Mouse (Mus musculus) C2C12 (cell line): ENCODE results near the gene Gm5788. TPM values are rescaled to one million over a fixed set of nuclear protein-coding genes. Genes with fewer than 3 reads are reported as not detected.
"Not testable (repeated sequence)": the region's sequence is repeated elsewhere in the genome, so short reads cannot be mapped to it uniquely, and the experiment has no call there.

Source experiments
- H3K27me3 ChIP-seq: one replicate; pipeline ENCODE4 v1.6.1; 2011; ENCODE audit not compliant: control insufficient read depth, insufficient read depth, insufficient read length
- H3K36me3 ChIP-seq: one replicate; pipeline ENCODE4 v1.6.1; 2011; ENCODE audit not compliant: control insufficient read depth, insufficient read depth
- H3K4me3 ChIP-seq: one replicate; pipeline ENCODE4 v1.5.1; 2011; ENCODE audit warnings: mild to moderate bottlenecking, control low read depth; ENCODE audit not compliant: poor library complexity, insufficient read depth, severe bottlenecking
- H3K79me2 ChIP-seq: one replicate; pipeline ENCODE4 v1.6.1; 2011; ENCODE audit not compliant: control insufficient read depth, insufficient read depth
- H3K79me3 ChIP-seq: one replicate; pipeline ENCODE4 v1.6.1; 2011; ENCODE audit warnings: low read depth, control low read depth
- H3ac ChIP-seq: one replicate; pipeline ENCODE3; 2011; ENCODE audit warnings: low read depth; ENCODE audit not compliant: control insufficient read depth, insufficient read length
- CEBPB ChIP-seq: IDR thresholded peaks from one replicate; pipeline ENCODE4 v1.6.1; 2011; ENCODE audit warnings: low read depth, mild to moderate bottlenecking, control low read depth, moderate library complexity
- CTCF ChIP-seq: IDR thresholded peaks from one replicate; pipeline ENCODE4 v1.5.1; 2011; ENCODE audit not compliant: control insufficient read depth, insufficient read depth, insufficient read length
- FOSL1 ChIP-seq: IDR thresholded peaks from one replicate; pipeline ENCODE4 v1.8.0; 2011; ENCODE audit warnings: mild to moderate bottlenecking, low read length; ENCODE audit not compliant: poor library complexity, insufficient read depth, severe bottlenecking
- MAX ChIP-seq: IDR thresholded peaks from one replicate; pipeline ENCODE4 v1.6.1; 2011; ENCODE audit warnings: mild to moderate bottlenecking, control low read depth
- MYOD1 ChIP-seq: IDR thresholded peaks from one replicate; pipeline ENCODE4 v1.6.1; 2011; ENCODE audit warnings: low read depth; ENCODE audit not compliant: control insufficient read depth, insufficient read length
- MYOG ChIP-seq: IDR thresholded peaks from one replicate; pipeline ENCODE4 v1.6.1; 2011; ENCODE audit not compliant: control insufficient read depth, insufficient read length; ENCODE audit errors: extremely low read depth
- USF1 ChIP-seq: IDR thresholded peaks from one replicate; pipeline ENCODE4 v1.6.1; 2011; ENCODE audit warnings: low read depth, mild to moderate bottlenecking, control low read depth, moderate library complexity
- long read RNA-seq, 2 experiments: library from polyadenylated mRNA; unstranded; transcript quantifications; one replicate each; pipeline ENCODE4 v2.0.0; 2019 to 2020
- polyA plus RNA-seq: library from polyadenylated mRNA; unstranded; fragments of >200 nt; fragmentation: generic; extraction: Trizol; gene quantifications from one replicate; pipeline ENCODE4 v1.2.1, GENCODE M21; 2012; ENCODE audit warnings: missing spikeins

Gene Gm5788
- not detected for polyA plus RNA-seq
- long read RNA-seq, experiment 1: 0 reads
- long read RNA-seq, experiment 2: 0 reads

- H3K4me3 ChIP-seq, H3K79me2 ChIP-seq, H3K79me3 ChIP-seq, H3K36me3 ChIP-seq, H3K27me3 ChIP-seq, H3ac ChIP-seq: not testable (repeated sequence)
These were observed at the start of gene Gm5788 for GRCm38 (mm10) chr12:87494421-87494820. Gm5788 (plus strand) TSS chr12:87494721.

GRCm38 (mm10) chr12:87449456-87449855, 45.1 kb upstream of the Gm5788 start:
- no peak for TF ChIP-seq MAX
- no peak for TF ChIP-seq CTCF
- TF ChIP-seq MYOD1: no peak
- TF ChIP-seq CEBPB: no peak
- TF ChIP-seq FOSL1: no peak
- no peak for TF ChIP-seq USF1
- TF ChIP-seq MYOG: no peak
- peaks cover 39% of the 10 kb centered on the region for H3K79me2 ChIP-seq
- H3K4me3 ChIP-seq: no peak overlapping the region
- peaks cover 24% of the 10 kb centered on the region for H3K79me3 ChIP-seq
- H3ac ChIP-seq: no peak overlapping the region
- no peaks in the 10 kb centered on the region for H3K27me3 ChIP-seq
- peaks cover 82% of the 10 kb centered on the region for H3K36me3 ChIP-seq

- Histone ChIP-seq H3ac (no peak overlapping the region), H3K79me3 (peaks cover 25% of the 10 kb centered on the region), H3K4me3 (no peak overlapping the region), H3K79me2 (peaks cover 74% of the 10 kb centered on the region), H3K27me3 (no peaks in the 10 kb centered on the region), H3K36me3 (peaks cover 86% of the 10 kb centered on the region)
- no peak for TF ChIP-seq CEBPB
- no peak for TF ChIP-seq FOSL1
- no peak for TF ChIP-seq MYOG
- no peak for TF ChIP-seq MAX
- TF ChIP-seq CTCF: no peak
- TF ChIP-seq MYOD1: no peak
- no peak for TF ChIP-seq USF1
These were observed 29.7 kb upstream of the Gm5788 start for GRCm38 (mm10) chr12:87464678-87465297.

GRCm38 (mm10) chr12:87470263-87471136, 24.0 kb upstream of the Gm5788 start:
- no peak for TF ChIP-seq FOSL1
- TF ChIP-seq CTCF: no peak
- TF ChIP-seq CEBPB: no peak
- no peak for TF ChIP-seq MAX
- no peak for TF ChIP-seq MYOG
- TF ChIP-seq USF1: no peak
- no peak for TF ChIP-seq MYOD1
- Histone ChIP-seq H3K79me2 (peaks cover 64% of the 10 kb centered on the region), H3K79me3 (peaks cover 40% of the 10 kb centered on the region), H3K36me3 (peaks cover 41% of the 10 kb centered on the region), H3K27me3 (no peaks in the 10 kb centered on the region), H3ac (peak overlapping the region; percentile 27), H3K4me3 (peak overlapping the region; percentile 92)

DNA sequence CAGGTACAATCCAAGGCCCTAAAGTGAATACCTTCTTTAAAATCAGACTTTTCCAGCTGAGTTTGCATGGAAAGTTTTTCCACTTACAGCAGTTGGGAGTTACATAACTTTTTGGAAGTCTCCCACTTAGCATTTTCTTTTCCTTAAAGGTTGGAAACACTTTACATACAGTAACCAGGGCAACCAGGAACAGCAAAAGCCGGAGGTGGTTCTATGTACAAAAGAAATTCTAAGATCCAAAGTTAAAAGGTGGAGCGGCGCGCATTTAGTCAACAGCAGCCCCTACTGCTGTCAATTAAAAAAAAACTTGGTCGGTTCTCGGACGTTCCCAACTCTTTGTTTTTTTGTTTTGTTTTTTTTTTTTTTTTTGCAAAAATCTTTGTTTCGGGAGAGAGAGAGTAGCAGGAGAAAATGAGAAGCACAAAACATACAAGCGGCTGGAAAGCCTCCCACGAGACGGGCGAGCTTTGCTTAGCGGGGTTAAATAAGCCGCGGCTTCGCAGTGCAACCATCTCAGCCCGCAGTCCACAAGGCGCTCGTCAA, 23.0 kb upstream of the Gm5788 start:
- Histone ChIP-seq H3ac (peak overlapping the region; percentile 82), H3K79me3 (peaks cover 36% of the 10 kb centered on the region), H3K36me3 (peaks cover 33% of the 10 kb centered on the region), H3K79me2 (peaks cover 54% of the 10 kb centered on the region), H3K27me3 (no peaks in the 10 kb centered on the region), H3K4me3 (peak overlapping the region; percentile 92)
- TF ChIP-seq FOSL1 (no peak), CEBPB (no peak), CTCF (no peak)
